Mouse (Mus musculus): ENCODE measurements around the gene Tesc.

Tesc gene

DNA sequence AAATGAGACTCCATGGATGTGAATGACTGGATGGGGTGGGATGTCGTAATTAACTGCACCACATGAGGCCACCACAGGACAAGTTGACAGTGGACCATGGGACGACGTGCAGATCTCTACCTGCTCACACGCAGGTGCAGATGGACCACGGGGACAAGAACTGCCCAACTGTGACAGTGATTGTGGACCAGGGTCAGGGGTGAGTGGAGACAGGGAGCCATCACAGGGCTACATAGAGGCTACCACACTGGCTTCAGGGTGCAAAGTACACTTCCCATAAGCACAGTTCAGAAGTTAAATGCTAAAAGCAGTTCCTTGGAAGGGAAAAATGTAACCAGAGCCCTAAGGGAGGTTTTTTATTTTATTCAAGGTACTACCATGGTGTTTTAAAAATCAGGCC lies 44.2 kb downstream of the Tesc start:
- in situ Hi-C loops (cut with MseI, MboI), result no loop called here

DNA sequence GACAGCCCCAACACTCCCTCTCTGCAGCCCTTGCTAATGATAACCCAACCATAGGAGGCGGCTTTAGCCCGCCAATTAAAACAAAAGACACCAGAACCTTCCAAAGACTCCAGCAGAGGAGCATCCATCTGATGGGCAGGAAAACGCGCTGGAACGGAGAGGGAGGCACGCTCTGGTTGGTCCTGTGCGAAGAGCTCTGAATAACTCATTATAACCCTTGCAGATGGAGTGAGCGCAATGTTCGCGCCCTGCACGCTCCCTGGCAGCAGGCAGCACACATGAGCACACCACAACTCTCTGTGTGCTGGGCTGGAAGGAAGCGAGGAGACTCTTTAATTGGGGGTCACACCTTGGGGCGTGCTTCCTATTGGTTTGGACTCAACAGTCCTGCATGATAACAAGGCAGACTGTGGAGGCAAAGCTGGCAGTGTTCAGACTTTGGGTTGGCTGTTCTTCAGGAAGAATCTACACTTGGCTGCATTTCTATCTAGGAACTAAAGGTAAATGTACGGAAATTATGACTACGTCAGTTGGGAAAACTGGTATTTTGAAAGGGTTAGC lies 45.8 kb downstream of the Tesc start:
- in situ Hi-C loops (cut with MseI, MboI), result no loop called here

DNA sequence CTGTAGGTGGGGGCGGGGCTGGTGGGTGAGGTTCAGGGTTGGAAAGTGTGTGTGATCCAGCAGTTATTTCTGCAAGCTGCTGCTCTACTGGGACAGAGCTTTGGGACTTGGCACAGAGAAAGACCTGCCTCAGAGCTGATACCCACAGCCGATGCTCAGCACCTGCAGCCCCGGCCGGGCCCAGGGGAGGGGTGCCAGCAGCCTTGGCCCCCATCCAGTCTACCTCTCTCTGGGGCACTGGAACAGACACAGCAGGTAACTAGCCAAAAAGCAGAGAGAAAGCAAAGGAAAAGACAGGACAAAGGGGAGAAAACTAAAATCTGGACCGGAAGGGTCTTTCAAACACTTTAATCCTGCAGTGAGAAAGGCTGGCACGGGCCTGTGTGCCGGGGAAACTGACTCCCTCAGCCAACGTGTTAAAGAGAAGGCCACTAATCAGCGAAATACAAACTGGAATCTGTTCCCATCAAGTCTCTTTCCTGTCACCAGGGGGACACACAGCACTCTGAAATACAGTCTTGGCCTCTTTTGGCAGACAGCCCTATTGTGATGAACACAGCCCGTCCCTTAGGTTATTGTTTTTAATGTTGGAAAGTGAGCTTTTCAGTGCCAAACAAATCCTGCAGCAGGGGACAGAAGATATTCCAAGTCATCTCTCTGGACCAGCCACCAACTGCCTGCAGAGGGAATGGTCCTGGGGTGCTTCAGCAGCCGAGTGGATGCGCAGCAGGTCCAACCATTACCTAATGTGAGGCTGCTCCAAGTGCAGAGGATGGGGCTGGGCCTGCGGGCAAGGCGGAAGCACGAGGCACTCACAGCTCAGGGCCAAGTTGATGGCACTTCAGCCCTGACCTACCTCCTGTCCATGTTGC lies 49.4 kb downstream of the Tesc start:
- in situ Hi-C loops (cut with MseI, MboI), result no loop called here

DNA sequence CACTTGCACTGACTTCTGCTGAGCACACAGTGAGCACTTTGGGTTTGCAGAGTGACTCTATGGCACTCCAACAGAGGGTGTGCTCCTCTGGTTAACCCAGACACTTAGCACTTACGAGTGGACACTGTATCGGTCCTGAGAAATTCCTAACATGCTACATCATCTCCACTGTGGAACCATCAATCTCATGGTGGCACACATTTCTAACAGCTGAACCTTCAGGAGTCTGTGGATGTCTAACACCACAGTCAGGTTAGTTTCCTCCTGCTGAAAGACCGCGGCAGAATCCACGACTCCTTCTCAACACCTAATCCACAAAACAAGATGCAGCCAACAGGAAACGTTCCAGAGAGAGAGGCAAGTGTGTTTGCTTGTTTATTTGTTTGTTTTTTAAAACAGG lies 51.0 kb downstream of the Tesc start:
- in situ Hi-C loops (cut with MseI, MboI), result no loop called here

DNA sequence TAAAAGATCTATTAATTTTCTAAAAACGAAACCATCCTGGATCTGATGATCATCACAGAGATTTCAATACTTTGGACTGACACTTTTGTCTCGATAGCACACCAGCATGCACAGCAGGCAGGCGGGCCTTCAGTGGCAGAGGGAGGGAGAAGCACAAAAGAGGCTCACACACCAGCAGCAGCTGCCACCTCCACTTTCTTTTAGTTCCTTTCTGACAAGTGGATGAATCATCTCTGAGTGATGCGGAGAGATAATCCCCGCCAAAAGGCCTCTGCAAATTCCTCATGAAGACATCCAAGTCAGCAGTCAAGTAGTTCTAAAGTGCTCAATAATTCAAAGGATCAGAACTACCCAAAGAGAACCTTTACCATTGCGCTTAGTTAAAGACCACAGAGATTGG lies 51.8 kb downstream of the Tesc start:
- in situ Hi-C loops (cut with MseI, MboI), result no loop called here

DNA sequence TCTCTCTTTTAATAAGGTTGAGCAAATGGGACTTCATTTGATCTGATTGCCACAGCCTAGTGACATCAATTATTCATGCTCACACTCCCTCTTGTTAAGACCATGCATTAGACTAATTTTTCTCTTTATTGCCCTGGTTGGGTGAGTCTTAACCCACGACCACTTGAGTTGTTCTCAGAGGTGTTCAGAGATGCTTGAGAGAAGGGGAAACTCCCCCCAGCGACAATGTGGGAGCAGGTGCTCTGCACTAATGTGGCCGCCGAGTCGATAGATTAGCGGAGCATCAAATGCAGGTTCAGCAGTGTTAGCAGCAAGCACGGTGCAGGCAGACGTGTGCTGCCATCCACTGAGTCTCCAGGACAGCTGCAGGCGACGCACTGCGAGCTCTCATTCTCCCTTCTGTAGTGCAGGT lies 52.3 kb downstream of the Tesc start:
- in situ Hi-C loops (cut with MseI, MboI), result no loop called here

DNA sequence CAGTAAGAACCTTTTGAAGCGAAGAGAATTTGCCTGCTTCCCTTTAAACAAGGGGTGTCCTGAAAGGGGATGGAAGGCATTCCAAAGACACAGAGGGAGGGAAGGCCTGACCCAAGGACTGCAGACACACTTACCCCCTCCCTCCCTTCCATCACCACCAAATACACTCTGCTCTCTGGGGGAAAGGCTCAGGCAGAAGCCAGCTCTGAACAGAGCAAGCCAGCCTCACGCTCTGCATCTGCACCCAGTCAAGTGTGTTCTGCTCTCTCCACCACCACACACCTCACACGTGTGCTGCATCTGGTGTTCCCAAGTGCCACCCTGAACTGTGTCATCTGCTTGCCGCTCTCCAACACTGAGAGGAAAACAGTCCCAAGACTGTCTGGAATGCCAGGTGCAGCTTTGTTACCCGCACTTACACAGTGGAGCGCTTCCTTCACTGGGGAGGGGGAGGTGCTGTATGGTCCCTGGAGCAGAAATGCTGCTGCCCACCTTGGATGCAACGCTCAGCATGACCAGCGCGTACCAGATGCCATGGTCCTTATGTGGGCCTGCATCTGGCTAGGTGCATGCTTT lies 53.9 kb downstream of the Tesc start:
- in situ Hi-C loops (cut with MseI, MboI), result no loop called here

DNA sequence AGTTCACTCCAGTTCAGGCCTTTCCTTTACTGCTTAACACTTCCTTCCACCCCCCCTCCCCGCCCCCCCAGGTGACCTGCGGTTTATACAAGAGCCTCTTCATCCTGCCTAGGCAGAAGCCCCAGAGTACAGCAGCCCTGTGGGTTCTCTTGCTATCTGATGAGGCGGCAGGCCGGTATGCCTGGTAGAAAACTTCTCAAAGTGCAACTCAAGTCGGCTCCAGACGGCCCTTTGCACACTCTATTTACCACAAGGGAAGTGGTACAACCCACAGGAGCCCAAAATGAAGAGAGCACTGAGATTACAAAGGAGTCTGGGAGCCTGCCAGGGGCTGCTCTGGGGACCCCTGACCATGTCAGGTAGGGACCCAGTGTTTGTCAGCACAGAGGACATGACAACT lies 54.5 kb downstream of the Tesc start:
- in situ Hi-C loops (cut with MseI, MboI), result no loop called here

DNA sequence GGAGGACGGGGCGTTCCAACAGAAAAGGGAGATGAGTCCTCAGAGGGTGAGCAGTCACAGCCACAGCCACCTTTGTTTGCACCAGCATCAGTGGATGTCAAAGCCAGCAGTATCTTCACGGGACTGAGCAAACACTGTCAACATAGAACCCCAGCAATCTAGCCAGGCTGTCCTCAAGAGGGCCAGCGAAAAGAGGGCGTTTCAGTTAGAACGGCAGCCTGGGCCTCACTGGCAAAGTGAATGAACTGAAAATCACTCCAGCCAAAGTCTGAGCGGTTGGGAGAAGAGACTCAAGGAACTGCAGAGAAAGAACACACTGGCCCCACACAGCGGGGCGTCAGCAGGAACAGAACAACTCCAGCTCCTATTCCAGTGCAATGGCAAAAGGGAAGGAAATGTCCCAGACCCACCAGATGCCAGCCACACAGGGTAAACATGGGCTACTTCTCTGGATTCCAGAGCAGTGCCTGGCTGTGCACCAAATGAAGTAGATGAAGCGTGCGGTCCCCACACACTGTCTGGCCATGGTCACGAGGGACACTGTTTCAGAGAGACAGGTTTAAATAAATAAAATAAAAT lies 55.6 kb downstream of the Tesc start:
- in situ Hi-C loops (cut with MseI, MboI), result no loop called here

DNA sequence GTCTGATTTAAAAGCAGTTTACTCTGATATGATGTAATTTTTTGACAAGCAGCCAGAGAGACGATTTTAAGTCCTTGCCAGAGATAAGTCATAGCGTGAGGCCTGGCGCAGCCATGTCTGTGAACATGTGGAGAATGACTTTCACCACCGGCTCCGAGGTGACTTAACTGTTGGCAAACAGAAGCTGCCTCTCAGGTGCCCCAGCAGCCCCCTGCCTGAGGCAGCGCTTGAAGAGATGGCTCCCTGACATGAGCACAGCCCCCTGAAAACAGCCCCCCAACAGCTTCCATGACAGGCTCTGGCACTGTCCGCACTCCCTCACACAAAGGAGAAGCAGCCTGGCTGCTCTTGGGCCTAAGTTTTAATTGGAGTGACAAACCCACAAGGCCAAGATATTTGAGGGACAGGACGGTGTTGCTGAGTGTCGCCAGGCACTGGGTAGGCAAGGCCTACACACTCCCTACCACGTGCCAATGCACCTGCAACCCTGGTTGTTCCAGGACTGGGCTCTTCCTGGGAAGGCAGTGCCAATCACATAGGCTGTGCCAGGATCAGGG lies 56.7 kb downstream of the Tesc start:
- in situ Hi-C loops (cut with MseI, MboI), result no loop called here

DNA sequence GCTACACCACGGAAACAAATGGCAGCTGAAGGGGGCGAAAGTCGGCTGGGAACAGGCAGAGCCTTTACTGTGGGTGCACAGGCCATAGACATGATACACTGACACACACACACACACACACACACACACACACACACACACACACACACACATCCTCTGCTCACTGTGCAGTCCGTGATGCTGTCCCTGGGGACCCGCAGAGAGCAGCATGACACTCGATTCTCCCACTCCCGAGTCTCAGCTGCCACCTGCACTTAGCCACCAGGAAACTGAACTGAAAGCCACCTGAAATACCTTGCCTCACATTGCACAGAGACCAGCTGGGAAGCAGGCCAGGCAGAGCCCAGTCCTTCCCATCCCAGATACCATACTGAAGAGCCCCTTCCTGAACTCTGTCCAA lies 57.8 kb downstream of the Tesc start:
- in situ Hi-C loops (cut with MseI, MboI), result no loop called here

DNA sequence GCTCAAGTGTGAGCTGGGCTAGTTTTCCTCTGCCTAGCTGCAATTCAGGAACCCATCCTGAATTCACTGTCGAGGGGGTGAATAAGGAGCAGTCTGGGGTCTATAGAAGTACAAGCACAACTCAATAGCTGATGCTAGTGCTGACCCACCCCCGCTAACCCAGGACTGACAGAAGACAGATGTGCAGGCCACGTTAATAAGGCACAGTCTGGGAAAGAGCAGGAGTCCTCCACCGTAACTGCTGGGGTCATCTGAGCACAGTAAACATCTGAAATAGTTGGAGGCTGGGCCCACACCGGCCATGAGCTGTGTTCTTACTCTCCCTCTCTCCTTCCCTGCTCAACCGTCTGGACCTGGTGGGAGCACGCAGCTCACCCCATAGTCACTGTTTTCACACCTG lies 59.4 kb downstream of the Tesc start:
- in situ Hi-C loops (cut with MseI, MboI), result no loop called here

DNA sequence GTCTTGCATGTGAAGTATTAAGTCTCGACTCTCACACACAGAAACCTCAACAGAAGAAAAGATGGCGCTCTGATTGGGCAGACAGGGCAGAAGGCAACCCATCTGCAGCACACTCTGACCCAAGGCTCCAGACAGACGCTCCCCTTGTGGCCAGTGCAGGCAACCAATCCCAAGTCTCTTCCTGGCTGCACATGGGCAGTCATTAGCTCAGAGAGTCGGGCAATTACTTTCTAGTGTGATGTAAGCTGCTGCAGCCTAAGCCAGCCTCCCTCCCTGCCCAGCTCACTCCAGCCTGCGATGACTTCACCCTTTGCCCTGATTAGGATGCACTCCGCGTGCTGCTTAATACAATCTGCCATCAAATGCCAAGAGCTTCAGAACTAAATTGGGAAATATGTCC lies 61.6 kb downstream of the Tesc start:
- in situ Hi-C loops (cut with MseI, MboI), result no loop called here

DNA sequence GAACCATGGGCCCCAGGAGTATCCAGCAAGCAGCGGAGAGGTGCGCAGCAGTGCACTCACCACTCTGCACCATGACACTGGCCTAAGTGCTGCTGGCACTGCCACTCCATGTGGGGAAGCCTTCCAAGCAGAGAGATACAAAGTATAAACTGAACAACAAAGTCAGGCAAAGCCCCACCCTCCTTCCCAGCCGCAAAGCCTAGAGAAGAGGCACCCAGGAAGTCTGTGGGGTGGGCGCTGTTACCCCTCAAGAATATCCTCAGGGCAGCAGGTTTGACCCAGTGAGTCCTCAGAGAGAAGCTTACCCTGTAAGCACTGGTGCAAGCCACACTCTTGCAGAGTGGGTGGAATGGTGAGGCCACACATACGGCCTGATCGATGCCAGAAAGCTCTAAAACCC lies 62.6 kb downstream of the Tesc start:
- in situ Hi-C loops (cut with MseI, MboI), result no loop called here

DNA sequence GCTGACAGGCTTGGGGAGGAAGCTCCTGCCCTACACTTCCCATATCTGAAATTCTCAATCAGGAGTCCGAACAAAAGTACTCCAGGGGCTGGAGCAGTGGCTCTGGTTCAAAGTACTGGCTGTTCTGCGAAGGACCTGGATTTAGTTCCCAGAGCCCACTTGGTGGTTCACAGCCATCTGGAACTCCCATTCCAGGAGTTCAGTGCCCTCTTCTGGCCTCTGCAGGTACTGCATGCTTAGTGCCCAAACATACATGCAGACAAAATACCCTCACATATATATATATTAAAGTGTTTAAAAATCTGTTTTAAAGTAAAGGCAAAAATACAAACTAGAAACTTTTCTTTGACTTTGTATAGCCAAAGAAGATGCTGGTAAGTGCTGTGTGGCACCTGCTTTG lies 63.3 kb downstream of the Tesc start:
- in situ Hi-C loops (cut with MseI, MboI), result no loop called here

DNA sequence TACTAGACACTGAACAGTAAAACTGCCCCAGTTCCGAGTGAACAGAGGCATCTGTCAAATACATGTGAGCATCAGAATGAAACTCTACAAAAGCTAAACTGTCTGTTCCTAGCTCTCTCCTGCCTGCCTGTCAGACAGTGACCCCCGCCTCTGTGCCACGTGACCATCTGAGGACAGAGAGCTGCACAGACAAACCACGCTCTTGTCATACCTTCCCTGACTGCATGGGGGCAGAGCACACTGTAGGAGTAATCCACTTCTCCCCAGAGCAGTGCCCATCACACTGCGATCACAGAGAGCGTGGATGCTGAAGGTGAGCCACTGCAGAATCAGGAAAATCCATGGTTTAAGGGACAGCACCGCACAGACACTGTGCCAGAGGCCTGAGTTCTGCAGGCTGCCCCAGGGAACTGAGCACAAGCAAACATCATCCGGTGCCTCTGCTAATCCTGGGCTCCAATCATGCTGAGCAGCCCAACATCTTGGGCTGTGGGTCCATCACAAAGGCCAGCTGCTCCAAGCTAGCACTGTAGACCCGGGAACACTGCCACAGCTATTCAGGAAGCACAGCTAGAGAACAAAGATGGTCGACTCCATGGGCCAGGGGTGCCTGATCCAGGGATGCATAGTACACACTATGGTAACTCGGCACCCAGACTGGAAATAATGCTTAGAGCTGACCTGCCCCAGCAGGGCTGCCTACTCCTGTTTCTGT lies 65.9 kb downstream of the Tesc start:
- in situ Hi-C loops (cut with MseI, MboI), result no loop called here

DNA sequence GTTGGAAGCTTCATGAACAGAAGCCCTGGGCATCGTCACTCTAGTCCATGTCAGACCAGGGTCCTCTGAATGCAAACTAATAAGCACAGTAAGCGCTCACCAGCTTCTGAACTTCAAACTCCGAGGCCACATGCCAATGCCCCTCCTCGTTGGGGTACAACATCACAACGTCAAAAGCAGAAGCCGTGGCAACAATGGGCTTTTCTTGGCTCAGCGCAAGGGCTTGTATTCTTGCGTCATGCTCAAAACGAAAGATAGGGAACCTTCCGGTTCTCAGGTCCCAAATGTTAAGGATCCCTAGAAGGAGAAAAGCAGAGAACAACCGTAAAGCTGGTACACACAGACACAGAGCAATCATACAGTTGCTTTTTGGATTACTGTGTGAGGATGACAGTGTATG lies 67.9 kb downstream of the Tesc start:
- in situ Hi-C loops (cut with MseI, MboI), result no loop called here

DNA sequence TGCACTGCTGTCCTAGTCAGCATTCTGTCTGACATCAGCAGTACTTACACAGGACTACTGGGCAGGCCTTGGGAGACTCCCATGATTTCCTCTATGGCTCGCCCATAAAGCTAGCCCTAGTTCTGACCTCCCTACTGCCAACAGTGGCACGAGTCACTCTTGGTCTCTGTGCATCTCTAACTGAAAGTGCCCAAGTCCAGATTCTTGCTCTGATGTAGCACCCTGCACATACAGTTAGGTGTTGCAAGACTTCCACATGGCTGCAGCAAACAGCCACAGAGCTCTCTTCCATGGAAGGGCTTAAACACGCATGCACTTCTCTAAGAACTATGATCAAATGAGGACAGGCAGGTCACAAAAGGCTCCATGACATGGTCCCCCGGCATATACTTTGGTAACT lies 68.3 kb downstream of the Tesc start:
- in situ Hi-C loops (cut with MseI, MboI), result no loop called here

DNA sequence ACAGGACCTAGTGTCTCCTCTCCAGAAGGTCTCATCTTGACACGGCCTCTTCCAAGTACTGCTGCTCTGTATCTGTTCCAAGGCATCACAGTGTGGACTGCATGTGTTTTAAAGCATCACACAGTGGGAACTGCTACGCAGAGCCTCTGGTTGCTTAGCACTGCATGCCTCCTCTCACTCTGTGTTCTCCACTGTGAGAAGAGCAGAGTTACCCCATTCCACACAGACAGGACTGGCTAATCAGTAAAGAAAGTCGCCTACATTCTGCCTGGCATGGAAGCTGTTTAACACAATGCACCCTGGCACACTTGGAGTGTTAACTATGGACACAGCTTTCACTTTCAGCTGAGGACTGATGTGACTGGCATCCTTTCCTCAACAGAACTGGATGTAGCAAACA lies 68.8 kb downstream of the Tesc start:
- in situ Hi-C loops (cut with MseI, MboI), result no loop called here

DNA sequence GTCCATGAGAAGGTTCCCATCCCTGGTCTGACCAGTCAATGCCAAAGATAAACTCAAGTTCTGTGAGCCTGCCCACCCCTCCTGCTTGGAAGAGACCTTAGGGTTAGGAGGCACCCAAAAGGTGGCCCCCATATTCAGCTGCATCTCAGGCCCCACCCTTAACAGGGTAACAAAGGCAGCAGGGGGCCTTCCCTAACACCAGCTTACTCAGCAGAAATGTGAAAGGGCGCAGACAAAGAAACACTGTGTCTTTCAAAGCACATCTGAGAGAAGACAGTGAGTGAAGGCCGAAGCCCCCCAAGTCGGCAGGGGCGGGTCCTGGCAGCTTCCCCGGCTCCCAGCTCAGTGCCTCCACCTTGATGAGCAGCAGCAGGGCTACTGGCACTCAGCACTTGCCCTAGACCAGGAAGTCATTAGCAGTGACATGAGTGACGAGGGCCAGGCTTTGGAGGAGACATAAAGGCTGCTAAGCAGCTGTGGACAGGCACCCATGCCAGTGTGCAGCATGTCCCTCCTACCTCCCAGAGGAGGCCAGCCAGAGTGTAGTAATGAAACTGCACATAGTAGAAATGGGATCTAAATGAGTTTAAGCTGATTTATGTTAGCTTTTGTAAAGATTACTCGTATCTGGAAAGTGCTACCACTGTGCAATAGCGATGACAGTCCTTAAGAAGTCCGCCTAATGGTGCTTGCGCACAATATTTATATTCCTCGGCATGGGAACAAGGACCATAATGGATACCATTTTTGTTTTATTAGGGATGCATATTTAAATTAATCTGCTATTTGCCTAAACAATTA lies 71.7 kb downstream of the Tesc start:
- in situ Hi-C loops (cut with MseI, MboI), result no loop called here

DNA sequence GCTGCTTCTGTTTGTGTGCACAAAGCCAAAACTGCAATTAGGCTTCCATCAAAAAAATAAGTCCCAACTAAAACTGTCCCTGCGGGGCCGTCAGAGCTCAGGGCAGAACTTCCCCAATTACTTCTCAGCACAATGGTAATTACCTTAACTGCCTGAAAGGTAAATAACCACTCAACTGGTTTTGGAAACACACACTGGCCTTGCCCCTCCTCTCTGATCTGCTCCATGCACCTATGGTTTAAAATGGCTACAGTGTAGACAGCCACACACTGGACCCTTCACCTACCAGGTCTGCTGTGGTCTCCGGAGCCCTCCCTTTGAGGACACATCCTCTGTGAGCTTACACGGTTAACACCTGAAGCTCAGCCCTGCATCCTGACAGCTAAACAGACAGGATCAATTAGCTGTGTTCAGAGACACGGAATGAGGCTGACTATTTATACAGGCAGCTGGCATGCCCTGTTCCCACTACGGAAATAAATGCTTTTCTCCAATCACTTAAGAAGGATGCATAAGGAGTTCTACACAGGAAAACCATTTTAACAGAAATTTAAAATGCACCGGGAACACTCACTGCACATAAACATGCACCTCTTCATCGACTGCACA lies 72.4 kb downstream of the Tesc start:
- in situ Hi-C loops (cut with MseI, MboI), result no loop called here
